In the genomic region with DNA sequence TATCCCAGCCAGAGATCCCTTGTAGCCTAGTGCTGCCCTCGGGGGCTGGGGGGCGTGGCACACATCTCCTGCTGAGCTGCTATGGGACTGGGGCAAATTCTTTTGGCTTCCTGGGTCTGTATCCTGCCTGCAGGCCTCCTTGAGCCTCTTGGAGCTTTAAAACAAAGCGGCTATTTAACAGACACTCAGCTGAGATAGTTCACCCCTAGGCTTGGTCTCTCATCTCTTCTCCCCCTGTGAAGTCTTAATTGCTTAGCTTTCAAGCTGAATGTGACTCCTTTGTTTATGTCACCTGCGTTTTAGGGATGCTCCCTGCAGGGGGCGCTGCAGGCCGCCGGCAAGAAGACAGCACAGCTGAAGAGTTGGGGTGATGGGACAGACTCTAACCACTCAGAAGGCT, we compare ENCODE assay signal across 7 mouse cellular contexts. TPM values are rescaled to one million over a fixed set of nuclear protein-coding genes. Genes with fewer than 3 reads are reported as not detected.
DNase-seq lines count a peak whose midpoint lies in the region; ATAC-seq and TF ChIP-seq lines count a peak whose summit lies in the region.

No protein-coding gene starts in this region.

- no peak for ATAC-seq in lung, embryonic 14.5 days (ENCODE audit: insufficient read depth)
- no peak for ATAC-seq in embryonic facial prominence, embryonic 12.5 days (ENCODE audit: insufficient number of reproducible peaks, insufficient read depth, low FRiP score, low TSS enrichment)
- no peak for ATAC-seq in neural tube, embryonic 11.5 days (ENCODE audit: insufficient read depth, low FRiP score, low TSS enrichment)

- H3K9ac ChIP-seq in lung, embryonic 14.5 days, result no peak overlapping the region
- H3K9ac ChIP-seq in embryonic facial prominence, embryonic 12.5 days, result no peak overlapping the region
- no peak overlapping the region for H3K9ac ChIP-seq in neural tube, embryonic 11.5 days (ENCODE audit: low read length)

- peak; percentile 64 for TF ChIP-seq CTCF in lung, embryonic 14.5 days (IDR thresholded peaks at IDR 0.05; ENCODE audit: low read depth)

- 14% methylated on average over 7 of the region's 7 CpGs for WGBS in lung, embryonic 14.5 days
- 7% methylated on average over 7 of the region's 7 CpGs for WGBS in embryonic facial prominence, embryonic 12.5 days
- WGBS in neural tube, embryonic 11.5 days, result 3% methylated on average over 7 of the region's 7 CpGs

- no peaks in the 10 kb centered on the region for H3K27me3 ChIP-seq in lung, embryonic 14.5 days (ENCODE audit: insufficient read depth, low read length)
- H3K27me3 ChIP-seq in embryonic facial prominence, embryonic 12.5 days, result no peaks in the 10 kb centered on the region
- no peaks in the 10 kb centered on the region for H3K27me3 ChIP-seq in neural tube, embryonic 11.5 days (ENCODE audit: control insufficient read depth, insufficient read depth, low read length)

- no peaks in the 10 kb centered on the region for H3K4me1 ChIP-seq in lung, embryonic 14.5 days (ENCODE audit: insufficient read depth)
- H3K4me1 ChIP-seq in embryonic facial prominence, embryonic 12.5 days, result peaks cover 32% of the 10 kb centered on the region
- H3K4me1 ChIP-seq in neural tube, embryonic 11.5 days (ENCODE audit: control insufficient read depth, insufficient read depth, low read length), result peaks cover 13% of the 10 kb centered on the region; the same call in 1 of the 2 replicates

- H3K27ac ChIP-seq in lung, embryonic 14.5 days (ENCODE audit: low read depth), result no peak overlapping the region
- H3K27ac ChIP-seq in embryonic facial prominence, embryonic 12.5 days, result 0 out of 2 replicates have a peak overlapping the region, but pooled peaks have one; percentile 80
- H3K27ac ChIP-seq in neural tube, embryonic 11.5 days (ENCODE audit: low read depth, low read length), result 0 out of 2 replicates have a peak overlapping the region, but pooled peaks have one; percentile 17

- no peak overlapping the region for H3K4me3 ChIP-seq in lung, embryonic 14.5 days (ENCODE audit: low read depth, low read length)
- no peak overlapping the region for H3K4me3 ChIP-seq in embryonic facial prominence, embryonic 12.5 days
- H3K4me3 ChIP-seq in neural tube, embryonic 11.5 days (ENCODE audit: low read depth, low read length), result no peak overlapping the region

- no peaks in the 10 kb centered on the region for H3K36me3 ChIP-seq in lung, embryonic 14.5 days (ENCODE audit: insufficient read depth)
- H3K36me3 ChIP-seq in embryonic facial prominence, embryonic 12.5 days, result no peaks in the 10 kb centered on the region
- no peaks in the 10 kb centered on the region for H3K36me3 ChIP-seq in neural tube, embryonic 11.5 days (ENCODE audit: control insufficient read depth, insufficient read depth, low read length)

- DNase-seq in lung, embryonic 14.5 days, result no peak
- no peak for DNase-seq in lung, postnatal 14 days
- peak; percentile 16 for DNase-seq in MEL-GATA-1-ER (ENCODE audit: extremely low read depth, low read depth)
- DNase-seq in neural tube, embryonic 11.5 days (ENCODE audit: low spot score), result peak; percentile 53
- DNase-seq in gastrocnemius, adult 8-10 months (ENCODE audit: low spot score in 2 of 2), result no peak
- no peak for DNase-seq in layer of hippocampus, postnatal 10 days (ENCODE audit: low spot score in 2 of 2)

- no peak overlapping the region for H3K4me2 ChIP-seq in lung, embryonic 14.5 days
- H3K4me2 ChIP-seq in embryonic facial prominence, embryonic 12.5 days (replicated peaks), result no peak overlapping the region
- no peak overlapping the region for H3K4me2 ChIP-seq in neural tube, embryonic 11.5 days (ENCODE audit: low read depth)

- H3K9me3 ChIP-seq in lung, embryonic 14.5 days (ENCODE audit: low read depth, low read length), result no peaks in the 10 kb centered on the region
- no peaks in the 10 kb centered on the region for H3K9me3 ChIP-seq in embryonic facial prominence, embryonic 12.5 days
- no peaks in the 10 kb centered on the region for H3K9me3 ChIP-seq in neural tube, embryonic 11.5 days (ENCODE audit: control insufficient read depth, low read length)

RNA-seq across cellular contexts. Expression of gene Sufu, which starts 38.8 kb away (rescaled TPM):
- polyA plus RNA-seq in lung, embryonic 14.5 days (2014; fragmentation: Nextera tagmentation; extraction: Ambion mirVana), result 41.3 and 47.5 TPM in 2 replicates
- polyA plus RNA-seq in embryonic facial prominence, embryonic 12.5 days (2016; fragmentation: Nextera tagmentation; extraction: Ambion mirVana), result 44.9 and 47.6 TPM in 2 replicates
- polyA plus RNA-seq in neural tube, embryonic 11.5 days (2014; fragmentation: Nextera tagmentation; extraction: Ambion mirVana), result 44.1 and 45.0 TPM in 2 replicates
- total RNA-seq in gastrocnemius, adult 8-10 months (2022), result 1 to 10 TPM; 4.5 to 5.7 (median 5.3) TPM
- 10 to 100 TPM; 20.8 to 21.9 TPM for total RNA-seq in layer of hippocampus, postnatal 10 days (2021)

RNA-seq across cellular contexts. Expression of gene Actr1a, which starts 39.9 kb away (rescaled TPM):
- 148 and 149 TPM in 2 replicates for polyA plus RNA-seq in lung, embryonic 14.5 days (2014; fragmentation: Nextera tagmentation; extraction: Ambion mirVana)
- 157 and 161 TPM in 2 replicates for polyA plus RNA-seq in embryonic facial prominence, embryonic 12.5 days (2016; fragmentation: Nextera tagmentation; extraction: Ambion mirVana)
- polyA plus RNA-seq in neural tube, embryonic 11.5 days (2014; fragmentation: Nextera tagmentation; extraction: Ambion mirVana), result 238 and 262 TPM in 2 replicates
- total RNA-seq in gastrocnemius, adult 8-10 months (2022), result 10 to 100 TPM; 56.5 to 61.5 (median 59.3) TPM
- total RNA-seq in layer of hippocampus, postnatal 10 days (2021), result 100 to 1,000 TPM; 233 to 238 TPM

Comparison
In these comparisons a context has a peak if more than half of its experiments do, and no peak if none do; other contexts are left out.
1. DNase-seq: peak in MEL-GATA-1-ER (single experiment) and neural tube, embryonic 11.5 days (single experiment); none in lung, embryonic 14.5 days (single experiment), lung, postnatal 14 days (single experiment), gastrocnemius, adult 8-10 months (0 of 2) and layer of hippocampus, postnatal 10 days (0 of 2).